Mouse (Mus musculus) limb, embryonic 11.5 days (tissue): ENCODE results near the gene Bcor. TPM values are rescaled to one million over a fixed set of nuclear protein-coding genes. Genes with fewer than 3 reads are reported as not detected.

Experiments
- ATAC-seq: fragments of 200-750 bp; cut with Nextera tagmentation; 2 replicates; pipeline ENCODE4 v1.8.0; 2017; ENCODE audit warnings: low read depth; ENCODE audit not compliant: insufficient number of reproducible peaks, low FRiP score, low TSS enrichment
- DNase-seq: peaks from one replicate; pipeline ENCODE4 v3.0.0-alpha.2; 2015; ENCODE audit warnings: low spot score
- H3K27ac ChIP-seq: fragments of 300-500 bp; sonication (generic); replicated peaks from 2 replicates; pipeline ENCODE4 v1.5.1; 2014; ENCODE audit warnings: low read depth, mild to moderate bottlenecking, low read length
- H3K27me3 ChIP-seq: fragments of 300-500 bp; sonication (generic); 2 replicates; pipeline ENCODE4 v1.6.1; 2014; ENCODE audit warnings: mild to moderate bottlenecking, low read length, mixed read lengths; ENCODE audit not compliant: control insufficient read depth, insufficient read depth
- H3K36me3 ChIP-seq: fragments of 300-500 bp; sonication (generic); 2 replicates; pipeline ENCODE4 v1.6.1; 2014; ENCODE audit warnings: mild to moderate bottlenecking, low read length, moderate library complexity, mixed read lengths; ENCODE audit not compliant: control insufficient read depth, insufficient read depth
- H3K4me1 ChIP-seq: fragments of 300-500 bp; sonication (generic); 2 replicates; pipeline ENCODE4 v1.6.1; 2014; ENCODE audit warnings: low read length, mixed read lengths; ENCODE audit not compliant: control insufficient read depth, insufficient read depth
- H3K4me2 ChIP-seq: fragments of 300-500 bp; sonication (generic); 2 replicates; pipeline ENCODE4 v1.6.1; 2014; ENCODE audit warnings: low read depth, mild to moderate bottlenecking, moderate library complexity; ENCODE audit not compliant: severe bottlenecking
- H3K4me3 ChIP-seq: fragments of 300-500 bp; sonication (generic); 2 replicates; pipeline ENCODE4 v1.5.1; 2014; ENCODE audit warnings: low read depth, low read length
- H3K9ac ChIP-seq: fragments of 300-500 bp; sonication (generic); 2 replicates; pipeline ENCODE4 v1.6.1; 2014; ENCODE audit warnings: mild to moderate bottlenecking, low read length
- H3K9me3 ChIP-seq: fragments of 300-500 bp; sonication (generic); 2 replicates; pipeline ENCODE4 v1.6.1; 2016; ENCODE audit warnings: low read length; ENCODE audit not compliant: control insufficient read depth
- WGBS: fragments of 180-500 bp; shearing (Covaris S2); extraction: QIAGEN DNeasy Blood & Tissue Kit; methylation state at CpG from one replicate; pipeline ENCODE4 v1.1.7; 2014; 5-methylcytosine and 5-hydroxymethylcytosine counted together
- polyA plus RNA-seq: library from polyadenylated mRNA; unstranded; fragments of >200 nt; fragmentation: Nextera tagmentation; extraction: Ambion mirVana; gene quantifications from 2 replicates; pipeline ENCODE4 v1.2.1, GENCODE M21; 2014

Bcor gene
- polyA plus RNA-seq, 1 experiment from 2014 or later = 26.6 TPM

GRCm38 (mm10) chrX:12164591-12165529 lies 4.7 kb upstream of the Bcor start:
- no peaks in the 10 kb centered on the region for H3K36me3 ChIP-seq
- H3K4me1 ChIP-seq = no peaks in the 10 kb centered on the region
- no peaks in the 10 kb centered on the region for H3K9me3 ChIP-seq
- 47% methylated on average over 11 of the region's 11 CpGs for WGBS
- DNase-seq (no peak), ATAC-seq (no peak)
- H3K4me3 ChIP-seq = no peak overlapping the region
- peaks cover 7% of the 10 kb centered on the region for H3K27me3 ChIP-seq
- no peak overlapping the region for H3K9ac ChIP-seq
- H3K27ac ChIP-seq = no peak overlapping the region
- no peak overlapping the region for H3K4me2 ChIP-seq

GRCm38 (mm10) chrX:12159534-12159881 lies 647 bp downstream of the Bcor start:
- peak overlapping the region; percentile 65 for H3K4me2 ChIP-seq
- peaks cover 47% of the 10 kb centered on the region for H3K27me3 ChIP-seq
- DNase-seq (peak; percentile 61), ATAC-seq (0 out of 2 replicates have a peak, but pooled peaks have one; percentile 22)
- H3K4me3 ChIP-seq = peak overlapping the region; percentile 37
- peak overlapping the region; percentile 73 for H3K9ac ChIP-seq
- H3K36me3 ChIP-seq = no peaks in the 10 kb centered on the region
- H3K4me1 ChIP-seq = peaks cover 15% of the 10 kb centered on the region
- peak overlapping the region; percentile 76 for H3K27ac ChIP-seq
- H3K9me3 ChIP-seq = no peaks in the 10 kb centered on the region
- WGBS = 4% methylated on average over 13 of the region's 19 CpGs

GRCm38 (mm10) chrX:12158821-12159533 lies 1.2 kb downstream of the Bcor start:
- Histone ChIP-seq H3K4me2 (peak overlapping the region; percentile 65), H3K27ac (peak overlapping the region; percentile 62), H3K4me1 (peaks cover 15% of the 10 kb centered on the region), H3K36me3 (no peaks in the 10 kb centered on the region), H3K9me3 (no peaks in the 10 kb centered on the region), H3K4me3 (peak overlapping the region; percentile 37), H3K9ac (no peak overlapping the region), H3K27me3 (peaks cover 50% of the 10 kb centered on the region)
- DNase-seq (no peak), ATAC-seq (no peak)
- WGBS = 6% methylated on average over 30 of the region's 31 CpGs

GRCm38 (mm10) chrX:12158244-12158820 lies 1.8 kb downstream of the Bcor start:
- DNase-seq = peak; percentile 72
- Histone ChIP-seq H3K27me3 (peaks cover 56% of the 10 kb centered on the region), H3K36me3 (no peaks in the 10 kb centered on the region), H3K9ac (no peak overlapping the region), H3K4me1 (peaks cover 15% of the 10 kb centered on the region), H3K9me3 (no peaks in the 10 kb centered on the region), H3K4me3 (peak overlapping the region; percentile 37), H3K27ac (peak overlapping the region; percentile 62), H3K4me2 (peak overlapping the region; percentile 65)
- ATAC-seq = peak; percentile 49; the same call in 1 of the 2 replicates
- WGBS = 7% methylated on average over 40 of the region's 44 CpGs

GRCm38 (mm10) chrX:12157331-12157930 lies 2.7 kb downstream of the Bcor start:
- ATAC-seq = no peak
- Histone ChIP-seq H3K9me3 (no peaks in the 10 kb centered on the region), H3K9ac (no peak overlapping the region), H3K36me3 (no peaks in the 10 kb centered on the region), H3K4me2 (peak overlapping the region; percentile 65), H3K4me1 (peaks cover 20% of the 10 kb centered on the region), H3K27me3 (peaks cover 62% of the 10 kb centered on the region), H3K4me3 (no peak overlapping the region; the same call in 1 of the 2 replicates), H3K27ac (no peak overlapping the region)
- DNase-seq = peak; percentile 64
- 5% methylated on average over 25 of the region's 25 CpGs for WGBS

GRCm38 (mm10) chrX:12155842-12156291 lies 4.3 kb downstream of the Bcor start:
- H3K4me2 ChIP-seq = peak overlapping the region; percentile 39
- 0 out of 2 replicates have a peak overlapping the region, but pooled peaks have one; percentile 26 for H3K27ac ChIP-seq
- H3K4me3 ChIP-seq = no peak overlapping the region
- DNase-seq = peak; percentile 56
- WGBS = 4% methylated on average over 29 of the region's 30 CpGs
- H3K27me3 ChIP-seq = peaks cover 77% of the 10 kb centered on the region
- no peaks in the 10 kb centered on the region for H3K9me3 ChIP-seq
- peaks cover 30% of the 10 kb centered on the region for H3K4me1 ChIP-seq
- no peak for ATAC-seq
- no peaks in the 10 kb centered on the region for H3K36me3 ChIP-seq
- H3K9ac ChIP-seq = no peak overlapping the region

GRCm38 (mm10) chrX:12155068-12155840 lies 4.9 kb downstream of the Bcor start:
- Histone ChIP-seq H3K4me1 (peaks cover 32% of the 10 kb centered on the region), H3K36me3 (no peaks in the 10 kb centered on the region), H3K9me3 (no peaks in the 10 kb centered on the region), H3K27ac (0 out of 2 replicates have a peak overlapping the region, but pooled peaks have one; percentile 26), H3K4me2 (peak overlapping the region; percentile 39), H3K4me3 (no peak overlapping the region), H3K9ac (no peak overlapping the region), H3K27me3 (peaks cover 78% of the 10 kb centered on the region)
- 6% methylated on average over 30 of the region's 30 CpGs for WGBS
- ATAC-seq (no peak), DNase-seq (no peak)
